Mouse (Mus musculus) stomach, embryonic 14.5 days (tissue): ENCODE measurements around the gene Cemip2. TPM values are rescaled to one million over a fixed set of nuclear protein-coding genes. Genes with fewer than 3 reads are reported as not detected.

ENCODE experiments used
- ATAC-seq: fragments of 200-750 bp; cut with Nextera tagmentation; 2 replicates; pipeline ENCODE4 v1.8.0; 2017; ENCODE audit warnings: low read depth, moderate TSS enrichment; ENCODE audit not compliant: insufficient number of reproducible peaks, insufficient read depth, low FRiP score
- H3K27ac ChIP-seq: fragments of 300-500 bp; sonication (generic); 2 replicates; pipeline ENCODE4 v1.5.1; 2014; ENCODE audit warnings: mild to moderate bottlenecking, low read length, moderate library complexity, mixed read lengths
- H3K27me3 ChIP-seq: fragments of 300-500 bp; sonication (generic); 2 replicates; pipeline ENCODE4 v1.6.1; 2014; ENCODE audit warnings: low read length, control low read depth, mixed read lengths; ENCODE audit not compliant: control insufficient read depth, insufficient read depth
- H3K36me3 ChIP-seq: fragments of 300-500 bp; sonication (generic); 2 replicates; pipeline ENCODE4 v1.6.1; 2014; ENCODE audit warnings: mild to moderate bottlenecking, control low read depth, low read length, moderate library complexity, mixed read lengths; ENCODE audit not compliant: control insufficient read depth, insufficient read depth
- H3K4me1 ChIP-seq: fragments of 300-500 bp; sonication (generic); 2 replicates; pipeline ENCODE4 v1.6.1; 2014; ENCODE audit warnings: low read length, control low read depth, mixed read lengths; ENCODE audit not compliant: control insufficient read depth, insufficient read depth
- H3K4me2 ChIP-seq: fragments of 300-500 bp; sonication (generic); replicated peaks from 2 replicates; pipeline ENCODE4 v1.6.1; 2014; ENCODE audit warnings: low read depth, low read length, control low read depth
- H3K4me3 ChIP-seq: fragments of 300-500 bp; sonication (generic); 2 replicates; pipeline ENCODE4 v1.5.1; 2014; ENCODE audit warnings: low read depth, low read length, control low read depth
- H3K9ac ChIP-seq: fragments of 300-500 bp; sonication (generic); replicated peaks from 2 replicates; pipeline ENCODE4 v1.6.1; 2014; ENCODE audit warnings: low read depth, mild to moderate bottlenecking, control low read depth, low read length, moderate library complexity, mixed read lengths
- H3K9me3 ChIP-seq: fragments of 300-500 bp; sonication (generic); 2 replicates; pipeline ENCODE4 v1.6.1; 2016; ENCODE audit warnings: low read depth, low read length, control low read depth; ENCODE audit not compliant: control insufficient read depth
- WGBS: fragments of 180-500 bp; shearing (Covaris S2); extraction: QIAGEN DNeasy Blood & Tissue Kit; methylation state at CpG from one replicate; pipeline ENCODE4 v1.1.7; 2014; 5-methylcytosine and 5-hydroxymethylcytosine counted together
- polyA plus RNA-seq: library from polyadenylated mRNA; unstranded; fragments of >200 nt; fragmentation: Nextera tagmentation; extraction: Ambion mirVana; gene quantifications from 2 replicates; pipeline ENCODE4 v1.2.1, GENCODE M21; 2014

Gene Cemip2
- polyA plus RNA-seq, 1 experiment from 2014 or later = 18.0 TPM

- no peak overlapping the region for H3K4me2 ChIP-seq
- no peaks in the 10 kb centered on the region for H3K27me3 ChIP-seq
- no peaks in the 10 kb centered on the region for H3K4me1 ChIP-seq
- no peak for ATAC-seq
- no peak overlapping the region for H3K4me3 ChIP-seq
- 81% methylated on average over 4 of the region's 4 CpGs for WGBS
- no peak overlapping the region for H3K9ac ChIP-seq
- no peaks in the 10 kb centered on the region for H3K9me3 ChIP-seq
- no peaks in the 10 kb centered on the region for H3K36me3 ChIP-seq
- H3K27ac ChIP-seq = no peak overlapping the region
Observed at GRCm38 (mm10) chr19:21791826-21792225, 13.7 kb downstream of the Cemip2 start.

GRCm38 (mm10) chr19:21792587-21793175 is 14.5 kb downstream of the Cemip2 start:
- no peak for ATAC-seq
- Histone ChIP-seq H3K4me3 (no peak overlapping the region), H3K9me3 (no peaks in the 10 kb centered on the region), H3K4me1 (no peaks in the 10 kb centered on the region), H3K4me2 (no peak overlapping the region), H3K9ac (no peak overlapping the region), H3K27me3 (no peaks in the 10 kb centered on the region), H3K36me3 (peaks cover 7% of the 10 kb centered on the region), H3K27ac (no peak overlapping the region)
- 91% methylated on average over 26 of the region's 26 CpGs for WGBS

- 93% methylated on average over 3 of the region's 3 CpGs for WGBS
- Histone ChIP-seq H3K9ac (no peak overlapping the region), H3K27ac (no peak overlapping the region), H3K4me1 (0 out of 2 replicates have a peak, but pooled peaks cover 2% of the 10 kb centered on the region), H3K36me3 (peaks cover 14% of the 10 kb centered on the region), H3K4me2 (no peak overlapping the region), H3K27me3 (no peaks in the 10 kb centered on the region), H3K4me3 (no peak overlapping the region), H3K9me3 (no peaks in the 10 kb centered on the region)
- ATAC-seq = no peak
Observed at GRCm38 (mm10) chr19:21794569-21794968, 16.4 kb downstream of the Cemip2 start.

GRCm38 (mm10) chr19:21796333-21796732 is 18.2 kb downstream of the Cemip2 start:
- no peaks in the 10 kb centered on the region for H3K9me3 ChIP-seq
- H3K27me3 ChIP-seq = no peaks in the 10 kb centered on the region
- H3K4me3 ChIP-seq = no peak overlapping the region
- H3K4me1 ChIP-seq = 0 out of 2 replicates have a peak, but pooled peaks cover 3% of the 10 kb centered on the region
- H3K4me2 ChIP-seq = no peak overlapping the region
- no peak overlapping the region for H3K9ac ChIP-seq
- 89% methylated on average over 5 of the region's 5 CpGs for WGBS
- no peak overlapping the region for H3K27ac ChIP-seq
- H3K36me3 ChIP-seq = peaks cover 14% of the 10 kb centered on the region
- no peak for ATAC-seq

- ATAC-seq = no peak
- peaks cover 21% of the 10 kb centered on the region for H3K36me3 ChIP-seq
- no peak overlapping the region for H3K27ac ChIP-seq
Observed at GRCm38 (mm10) chr19:21798700-21799099, 20.6 kb downstream of the Cemip2 start.

GRCm38 (mm10) chr19:21799410-21800373 is 21.6 kb downstream of the Cemip2 start:
- Histone ChIP-seq H3K36me3 (peaks cover 24% of the 10 kb centered on the region), H3K4me2 (no peak overlapping the region), H3K27ac (0 out of 2 replicates have a peak overlapping the region, but pooled peaks have one; percentile 2), H3K9ac (no peak overlapping the region), H3K9me3 (no peaks in the 10 kb centered on the region), H3K4me3 (no peak overlapping the region), H3K27me3 (no peaks in the 10 kb centered on the region), H3K4me1 (0 out of 2 replicates have a peak, but pooled peaks cover 3% of the 10 kb centered on the region)
- 61% methylated on average over 13 of the region's 13 CpGs for WGBS
- no peak for ATAC-seq

More at GRCm38 (mm10) chr19:21798700-21799099, 20.6 kb downstream of the Cemip2 start:
- H3K4me1 ChIP-seq = 0 out of 2 replicates have a peak, but pooled peaks cover 3% of the 10 kb centered on the region
- H3K4me2 ChIP-seq = no peak overlapping the region
- no peak overlapping the region for H3K4me3 ChIP-seq
- WGBS = 81% methylated on average over 3 of the region's 3 CpGs
- no peaks in the 10 kb centered on the region for H3K9me3 ChIP-seq
- H3K27me3 ChIP-seq = no peaks in the 10 kb centered on the region
- H3K9ac ChIP-seq = no peak overlapping the region

GRCm38 (mm10) chr19:21804488-21804887 is 26.3 kb downstream of the Cemip2 start:
- Histone ChIP-seq H3K4me3 (no peak overlapping the region), H3K4me1 (0 out of 2 replicates have a peak, but pooled peaks cover 2% of the 10 kb centered on the region), H3K9ac (no peak overlapping the region), H3K4me2 (no peak overlapping the region), H3K9me3 (no peaks in the 10 kb centered on the region), H3K27me3 (no peaks in the 10 kb centered on the region), H3K27ac (no peak overlapping the region), H3K36me3 (peaks cover 28% of the 10 kb centered on the region; the same call in 1 of the 2 replicates)
- ATAC-seq = no peak
- WGBS = 83% methylated on average over 8 of the region's 8 CpGs

GRCm38 (mm10) chr19:21805305-21805704 is 27.2 kb downstream of the Cemip2 start:
- Histone ChIP-seq H3K9me3 (no peaks in the 10 kb centered on the region), H3K27me3 (no peaks in the 10 kb centered on the region), H3K4me3 (no peak overlapping the region), H3K9ac (no peak overlapping the region), H3K4me2 (no peak overlapping the region), H3K4me1 (no peaks in the 10 kb centered on the region), H3K27ac (no peak overlapping the region), H3K36me3 (peaks cover 31% of the 10 kb centered on the region)
- no peak for ATAC-seq
- WGBS = 71% methylated on average over 3 of the region's 3 CpGs
